Mouse (Mus musculus) intestine, embryonic 14.5 days (tissue): ENCODE measurements around the gene 0610037L13Rik. TPM values are rescaled to one million over a fixed set of nuclear protein-coding genes. Genes with fewer than 3 reads are reported as not detected.

Source experiments
- ATAC-seq: fragments of 200-750 bp; cut with Nextera tagmentation; replicated peaks from 2 replicates; pipeline ENCODE4 v1.8.0; 2017; ENCODE audit warnings: low read depth, moderate number of reproducible peaks, moderate TSS enrichment, moderate library complexity; ENCODE audit not compliant: low FRiP score, low TSS enrichment
- DNase-seq: peaks from one replicate; pipeline ENCODE4 v3.0.0-alpha.2; 2018; ENCODE audit warnings: low spot score
- H3K27ac ChIP-seq: fragments of 300-500 bp; sonication (generic); 2 replicates; pipeline ENCODE4 v1.5.1; 2014; ENCODE audit warnings: low read depth, mild to moderate bottlenecking, control low read depth
- H3K27me3 ChIP-seq: fragments of 300-500 bp; sonication (generic); replicated peaks from 2 replicates; pipeline ENCODE4 v1.6.1; 2014; ENCODE audit warnings: low read length, control low read depth; ENCODE audit not compliant: control insufficient read depth, insufficient read depth
- H3K36me3 ChIP-seq: fragments of 300-500 bp; sonication (generic); 2 replicates; pipeline ENCODE4 v1.6.1; 2014; ENCODE audit warnings: low read length, control low read depth; ENCODE audit not compliant: control insufficient read depth, insufficient read depth
- H3K4me1 ChIP-seq: fragments of 300-500 bp; sonication (generic); replicated peaks from 2 replicates; pipeline ENCODE4 v1.6.1; 2014; ENCODE audit warnings: low read length, control low read depth, mixed read lengths; ENCODE audit not compliant: control insufficient read depth, insufficient read depth
- H3K4me2 ChIP-seq: fragments of 300-500 bp; sonication (generic); 2 replicates; pipeline ENCODE4 v1.6.1; 2014; ENCODE audit warnings: low read length
- H3K4me3 ChIP-seq: fragments of 300-500 bp; sonication (generic); 2 replicates; pipeline ENCODE4 v1.5.1; 2014; ENCODE audit warnings: low read depth, low read length, control low read depth, mixed read lengths
- H3K9ac ChIP-seq: fragments of 300-500 bp; sonication (generic); 2 replicates; pipeline ENCODE4 v1.6.1; 2014; ENCODE audit warnings: mild to moderate bottlenecking, low read length
- H3K9me3 ChIP-seq: fragments of 300-500 bp; sonication (generic); 2 replicates; pipeline ENCODE4 v1.6.1; 2016; ENCODE audit warnings: low read length, control low read depth; ENCODE audit not compliant: control insufficient read depth
- WGBS: fragments of 180-500 bp; shearing (Covaris S2); extraction: QIAGEN DNeasy Blood & Tissue Kit; methylation state at CpG from one replicate; pipeline ENCODE4 v1.1.7; 2014; 5-methylcytosine and 5-hydroxymethylcytosine counted together
- polyA plus RNA-seq: library from polyadenylated mRNA; unstranded; fragments of >200 nt; fragmentation: Nextera tagmentation; extraction: Ambion mirVana; gene quantifications from 2 replicates; pipeline ENCODE4 v1.2.1, GENCODE M21; 2014

Gene 0610037L13Rik
- 129 and 134 TPM in 2 replicates for polyA plus RNA-seq

GRCm38 (mm10) chr4:107889731-107890432, at the start of gene 0610037L13Rik:
Gene 0610037L13Rik (plus strand): TSS chr4:107889813.
- peak within 1 kb of the TSS; percentile 54 for H3K9ac ChIP-seq
- peaks cover 57% of the 10 kb centered on the region for H3K36me3 ChIP-seq
- peak; percentile 97 for DNase-seq
- peak within 1 kb of the TSS; percentile 83 for H3K27ac ChIP-seq
- peaks cover 8% of the 10 kb centered on the region; the same call in 1 of the 2 replicates for H3K4me1 ChIP-seq
- H3K9me3 ChIP-seq: no peaks in the 10 kb centered on the region
- WGBS: under 1% methylated on average over 48 of the region's 48 CpGs
- peak within 1 kb of the TSS; percentile 61 for H3K4me3 ChIP-seq
- no peaks in the 10 kb centered on the region for H3K27me3 ChIP-seq
- ATAC-seq: peak; percentile 93
- H3K4me2 ChIP-seq: peak within 1 kb of the TSS; percentile 79

GRCm38 (mm10) chr4:107843687-107844086, 45.9 kb upstream of the 0610037L13Rik start:
- Histone ChIP-seq H3K36me3 (no peaks in the 10 kb centered on the region), H3K27ac (no peak overlapping the region), H3K4me3 (no peak overlapping the region), H3K9me3 (no peaks in the 10 kb centered on the region), H3K27me3 (peaks cover 13% of the 10 kb centered on the region), H3K9ac (no peak overlapping the region), H3K4me2 (no peak overlapping the region), H3K4me1 (no peaks in the 10 kb centered on the region)
- ATAC-seq (no peak), DNase-seq (no peak)
- WGBS: 93% methylated on average over 8 of the region's 8 CpGs

- no peak overlapping the region for H3K27ac ChIP-seq
- H3K9ac ChIP-seq: no peak overlapping the region
- ATAC-seq (no peak), DNase-seq (peak; percentile 98)
- H3K4me3 ChIP-seq: no peak overlapping the region
- no peak overlapping the region for H3K4me2 ChIP-seq
- 4% methylated on average over 10 of the region's 10 CpGs for WGBS
- no peaks in the 10 kb centered on the region for H3K36me3 ChIP-seq
- peaks cover 13% of the 10 kb centered on the region for H3K27me3 ChIP-seq
- H3K4me1 ChIP-seq: no peaks in the 10 kb centered on the region
- H3K9me3 ChIP-seq: no peaks in the 10 kb centered on the region
These were observed 44.6 kb upstream of the 0610037L13Rik start for GRCm38 (mm10) chr4:107844971-107845370.

GRCm38 (mm10) chr4:107846795-107847194, 42.8 kb upstream of the 0610037L13Rik start:
- DNase-seq: no peak
- H3K36me3 ChIP-seq: no peaks in the 10 kb centered on the region
- H3K9ac ChIP-seq: no peak overlapping the region
- H3K9me3 ChIP-seq: no peaks in the 10 kb centered on the region
- WGBS: 63% methylated on average over 7 of the region's 7 CpGs
- peaks cover 13% of the 10 kb centered on the region for H3K27me3 ChIP-seq
- H3K4me1 ChIP-seq: no peaks in the 10 kb centered on the region
- ATAC-seq: no peak
- no peak overlapping the region for H3K27ac ChIP-seq
- H3K4me2 ChIP-seq: no peak overlapping the region
- H3K4me3 ChIP-seq: no peak overlapping the region

GRCm38 (mm10) chr4:107848546-107848945, 41.1 kb upstream of the 0610037L13Rik start:
- DNase-seq: no peak

GRCm38 (mm10) chr4:107849621-107850020, 40.0 kb upstream of the 0610037L13Rik start:
- Histone ChIP-seq H3K36me3 (no peaks in the 10 kb centered on the region), H3K4me2 (no peak overlapping the region), H3K27ac (no peak overlapping the region), H3K9me3 (no peaks in the 10 kb centered on the region), H3K4me3 (no peak overlapping the region), H3K9ac (no peak overlapping the region), H3K4me1 (no peaks in the 10 kb centered on the region), H3K27me3 (peaks cover 13% of the 10 kb centered on the region)
- WGBS: 82% methylated on average over 9 of the region's 9 CpGs
- DNase-seq (no peak), ATAC-seq (no peak)

More at GRCm38 (mm10) chr4:107848546-107848945, 41.1 kb upstream of the 0610037L13Rik start:
- Histone ChIP-seq H3K36me3 (no peaks in the 10 kb centered on the region), H3K4me1 (no peaks in the 10 kb centered on the region), H3K9ac (no peak overlapping the region), H3K27ac (no peak overlapping the region), H3K9me3 (no peaks in the 10 kb centered on the region), H3K4me2 (no peak overlapping the region), H3K27me3 (peaks cover 13% of the 10 kb centered on the region), H3K4me3 (no peak overlapping the region)
- no peak for ATAC-seq
- 83% methylated on average over 5 of the region's 5 CpGs for WGBS

GRCm38 (mm10) chr4:107850091-107850490, 39.5 kb upstream of the 0610037L13Rik start:
- Histone ChIP-seq H3K4me3 (no peak overlapping the region), H3K9me3 (no peaks in the 10 kb centered on the region), H3K4me2 (no peak overlapping the region), H3K36me3 (no peaks in the 10 kb centered on the region), H3K9ac (no peak overlapping the region), H3K27me3 (peaks cover 13% of the 10 kb centered on the region), H3K27ac (no peak overlapping the region), H3K4me1 (no peaks in the 10 kb centered on the region)
- DNase-seq (no peak), ATAC-seq (no peak)
- WGBS: 87% methylated on average over 8 of the region's 8 CpGs

GRCm38 (mm10) chr4:107853333-107853732, 36.3 kb upstream of the 0610037L13Rik start:
- DNase-seq: no peak
- Histone ChIP-seq H3K27me3 (no peaks in the 10 kb centered on the region), H3K9me3 (no peaks in the 10 kb centered on the region), H3K36me3 (no peaks in the 10 kb centered on the region), H3K27ac (no peak overlapping the region), H3K4me1 (no peaks in the 10 kb centered on the region), H3K9ac (no peak overlapping the region), H3K4me2 (no peak overlapping the region), H3K4me3 (no peak overlapping the region)
- ATAC-seq: no peak
- 92% methylated on average over 8 of the region's 8 CpGs for WGBS

- Histone ChIP-seq H3K4me2 (no peak overlapping the region), H3K27ac (no peak overlapping the region), H3K27me3 (no peaks in the 10 kb centered on the region), H3K4me1 (no peaks in the 10 kb centered on the region), H3K9me3 (no peaks in the 10 kb centered on the region), H3K9ac (no peak overlapping the region), H3K36me3 (no peaks in the 10 kb centered on the region), H3K4me3 (no peak overlapping the region)
- ATAC-seq (no peak), DNase-seq (no peak)
- WGBS: 86% methylated on average over 7 of the region's 7 CpGs
These were observed 35.8 kb upstream of the 0610037L13Rik start for GRCm38 (mm10) chr4:107853836-107854235.
